Comparison of ENCODE assay signal across 10 mouse cellular contexts in the genomic region with DNA sequence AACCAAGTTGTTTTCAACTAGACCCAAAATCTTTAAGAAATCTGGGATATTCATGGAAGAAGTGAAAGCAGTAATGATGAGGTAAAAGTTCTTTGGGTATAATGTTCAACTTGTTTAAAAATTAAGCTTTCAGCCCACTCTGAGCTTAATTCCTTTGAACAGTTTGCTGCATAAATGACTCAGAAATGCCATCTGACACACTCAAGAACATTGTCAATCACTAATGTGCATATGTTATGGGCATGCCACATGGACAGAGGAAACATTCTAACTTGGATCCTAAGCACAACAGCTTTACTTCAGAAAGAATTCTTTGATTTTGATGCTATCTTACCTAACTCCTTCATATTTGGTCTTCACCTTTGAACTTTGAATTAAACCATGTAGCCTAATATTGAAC.
"Had no signal": no experiment of that assay in that cellular context is flagged by ENCODE, and none has a peak within 500 bp of the region (broad histone marks: within the 10 kb centered on the region; RNA-seq: fewer than 3 reads in every experiment).

No protein-coding gene starts in this region.

- ATAC-seq: lung, postnatal 0 days; midbrain, embryonic 13.5 days; midbrain, embryonic 15.5 days had no signal

- DNase-seq: lung, adult 2 months; lung, postnatal 14 days; lung, postnatal 36 days; right cerebral cortex, postnatal 14 days; thymus, adult 2 months; thymus, postnatal 25 days; thymus, postnatal 4 days had no signal
